Mouse (Mus musculus) megakaryocyte-erythroid progenitor cell, adult 5-6 weeks (primary cell): ENCODE measurements around the gene Sncb. TPM values are rescaled to one million over a fixed set of nuclear protein-coding genes. Genes with fewer than 3 reads are reported as not detected.
A peak's percentile ranks its signal among the peaks of the same experiment; 100 is the strongest.

Experiments used
- ATAC-seq: replicated peaks from 2 replicates; pipeline ENCODE4 v1.8.0; 2016; ENCODE audit warnings: mild to moderate bottlenecking, inconsistent platforms; ENCODE audit not compliant: severe bottlenecking, poor library complexity, low FRiP score, low TSS enrichment
- total RNA-seq, 2 experiments: library from RNA; stranded (forward) in 1 of 2; stranded (reverse) in 1 of 2; fragments of 200-1000, 215-1000 nt in 1 of 2; fragments of >200 nt in 1 of 2; fragmentation: Nextera tagmentation in 1 of 2; gene quantifications; 2 replicates each; pipeline ENCODE4 v1.2.3; 2014 to 2017

The Sncb gene
- not detected in 2 replicates for total RNA-seq (2014; fragmentation: Nextera tagmentation)
- not detected in 2 replicates for total RNA-seq (2017)

- peak; percentile 84 for ATAC-seq
Measured at GRCm38 (mm10) chr13:54766192-54766768, at the start of gene Sncb. Gene Sncb, minus strand, starts transcription at chr13:54766595.

GRCm38 (mm10) chr13:54813381-54813780 lies 47.0 kb upstream of the Sncb start:
- ATAC-seq, result no peak

GRCm38 (mm10) chr13:54811476-54811875 lies 45.1 kb upstream of the Sncb start:
- ATAC-seq, result no peak

GRCm38 (mm10) chr13:54808067-54808466 lies 41.7 kb upstream of the Sncb start:
- no peak for ATAC-seq

GRCm38 (mm10) chr13:54806434-54806976 lies 40.1 kb upstream of the Sncb start:
- ATAC-seq, result no peak

GRCm38 (mm10) chr13:54805134-54805838 lies 38.9 kb upstream of the Sncb start:
- no peak for ATAC-seq

- no peak for ATAC-seq
Measured at GRCm38 (mm10) chr13:54803010-54803409, 36.6 kb upstream of the Sncb start.

- ATAC-seq, result no peak
Measured at GRCm38 (mm10) chr13:54800206-54800605, 33.8 kb upstream of the Sncb start.

- ATAC-seq, result peak; percentile 60; the same call in 1 of the 2 replicates
Measured at GRCm38 (mm10) chr13:54799701-54800100, 33.3 kb upstream of the Sncb start.

- ATAC-seq, result no peak
Measured at GRCm38 (mm10) chr13:54798740-54799139, 32.3 kb upstream of the Sncb start.

GRCm38 (mm10) chr13:54797861-54798643 lies 31.7 kb upstream of the Sncb start:
- ATAC-seq, result no peak

- no peak for ATAC-seq
Measured at GRCm38 (mm10) chr13:54797356-54797755, 31.0 kb upstream of the Sncb start.

GRCm38 (mm10) chr13:54794843-54795242 lies 28.4 kb upstream of the Sncb start:
- no peak for ATAC-seq

- no peak for ATAC-seq
Measured at GRCm38 (mm10) chr13:54794002-54794577, 27.7 kb upstream of the Sncb start.

GRCm38 (mm10) chr13:54792259-54793230 lies 26.1 kb upstream of the Sncb start:
- ATAC-seq, result no peak

GRCm38 (mm10) chr13:54789561-54790397 lies 23.4 kb upstream of the Sncb start:
- 0 out of 2 replicates have a peak, but pooled peaks have one; percentile 27 for ATAC-seq

- ATAC-seq, result peak; percentile 90
Measured at GRCm38 (mm10) chr13:54788740-54789560, 22.6 kb upstream of the Sncb start, which contains the start of gene Tspan17. Gene Tspan17, plus strand, starts transcription at chr13:54789377.
